ENCODE assay signal across 8 mouse cellular contexts in the genomic region with DNA sequence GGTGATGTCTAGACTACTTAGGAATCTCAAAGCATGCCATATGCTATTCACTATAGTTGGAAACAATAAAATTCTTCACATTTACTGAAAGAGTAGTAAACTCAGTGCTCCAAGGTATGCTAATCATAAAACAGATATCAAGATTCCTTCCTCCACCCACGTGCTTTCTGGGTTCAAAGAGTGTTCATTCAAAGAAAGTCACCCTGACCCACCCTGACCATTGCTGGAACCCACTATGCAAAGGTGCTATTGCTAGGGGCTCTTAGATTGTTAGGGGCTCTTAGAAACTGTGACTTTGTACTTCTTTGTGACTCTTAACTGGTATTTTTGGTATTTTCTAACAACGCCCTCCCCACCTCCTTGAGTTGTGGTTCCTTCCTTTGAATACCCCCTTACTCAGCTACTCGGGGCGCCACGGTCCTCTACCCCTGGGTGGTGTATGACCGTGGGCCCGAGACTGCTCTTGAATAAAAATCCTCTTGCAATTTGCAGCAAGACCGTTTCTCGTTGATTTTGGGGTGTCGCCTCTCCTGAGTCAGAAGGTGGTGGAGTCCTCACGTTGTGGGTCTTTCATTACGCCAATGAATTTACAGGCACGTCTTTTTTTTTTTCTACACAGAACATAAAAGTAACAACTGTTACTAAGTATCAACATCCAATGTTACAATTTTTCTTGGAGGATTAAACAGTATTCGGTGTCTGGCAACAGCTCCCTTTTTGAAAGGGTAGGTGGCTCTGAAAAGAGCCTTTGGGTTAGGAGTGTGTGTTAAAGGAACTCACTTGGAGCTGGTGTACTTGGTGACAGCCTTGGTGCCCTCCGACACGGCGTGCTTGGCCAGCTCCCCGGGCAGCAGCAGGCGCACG. TPM values are rescaled to one million over a fixed set of nuclear protein-coding genes. Genes with fewer than 3 reads are reported as not detected.
DNase-seq lines count a peak whose midpoint lies in the region; ATAC-seq and TF ChIP-seq lines count a peak whose summit lies in the region.
"Not testable (repeated sequence)": the region's sequence is repeated elsewhere in the genome, so short reads cannot be mapped to it uniquely, and the experiment has no call there.

No protein-coding gene starts in this region.

- in situ Hi-C loops in CH12.LX (cut with MboI; ENCODE audit: low pct_ligation_motif_present, low pct_unique_long_range_greater_than_20kb, low sequenced_read_pairs) = loop anchor here (25.0 kb wide), 1 partner anchor 1836 kb away; a partner anchor contains a TSS

- H3K79me2 ChIP-seq in CH12.LX (replicated peaks; ENCODE audit: control insufficient read depth, extremely low read depth, insufficient read depth, poor library complexity, severe bottlenecking) = not testable (repeated sequence)

- DNase-seq in CH12.LX (ENCODE audit: extremely low read depth) = peak; percentile 54
- DNase-seq in embryo, embryonic 9.5 days (ENCODE audit: extremely low spot score) = peak; percentile 50
- not testable (repeated sequence) for DNase-seq in forebrain, postnatal 0 days; hindbrain, embryonic 14.5 days (ENCODE audit: low spot score); limb, embryonic 10.5 days (ENCODE audit: low spot score); thymus, adult 2 months

- TF ChIP-seq CTCF in CH12.LX (conservative IDR thresholded peaks at IDR 0.05 in 1 of 2, IDR thresholded peaks at IDR 0.05 in 1 of 2; ENCODE audit: low read depth in 2 of 2, low read length in 2 of 2); forebrain, postnatal 0 days (IDR thresholded peaks at IDR 0.05; ENCODE audit: low read depth); thymus, adult 2 months (IDR thresholded peaks at IDR 0.05; ENCODE audit: borderline replicate concordance, control insufficient read depth, extremely low read depth, insufficient read depth, low read length, poor library complexity): not testable (repeated sequence)

- TF ChIP-seq RAD21 in CH12.LX (IDR thresholded peaks at IDR 0.05; ENCODE audit: low read depth, low read length) = not testable (repeated sequence)

- H3K4me2 ChIP-seq in CH12.LX (ENCODE audit: insufficient read depth, low read depth, poor library complexity, severe bottlenecking) = peak overlapping the region; percentile 78
- peak overlapping the region; percentile 67 for H3K4me2 ChIP-seq in forebrain, postnatal 0 days (ENCODE audit: low read depth)
- H3K4me2 ChIP-seq in hindbrain, embryonic 14.5 days (replicated peaks) = peak overlapping the region; percentile 67
- H3K4me2 ChIP-seq in lung, embryonic 15.5 days = peak overlapping the region; percentile 67
- H3K4me2 ChIP-seq in neural tube, embryonic 12.5 days (replicated peaks) = peak overlapping the region; percentile 72

- H3K36me3 ChIP-seq in CH12.LX (replicated peaks in 1 of 2; ENCODE audit: control insufficient read depth in 1 of 2, insufficient read depth in 1 of 2, low read length in 1 of 2); forebrain, postnatal 0 days (ENCODE audit: insufficient read depth); hindbrain, embryonic 14.5 days (replicated peaks; ENCODE audit: control insufficient read depth, insufficient read depth); limb, embryonic 10.5 days; lung, embryonic 15.5 days; neural tube, embryonic 12.5 days; thymus, adult 2 months (ENCODE audit: control insufficient read depth, insufficient read depth, low read length): not testable (repeated sequence)

- not testable (repeated sequence) for H3K9me3 ChIP-seq in CH12.LX (replicated peaks; ENCODE audit: low read length); forebrain, postnatal 0 days (ENCODE audit: low read length); hindbrain, embryonic 14.5 days (ENCODE audit: control insufficient read depth, low read length); limb, embryonic 10.5 days (replicated peaks); lung, embryonic 15.5 days; neural tube, embryonic 12.5 days

- H3K4me1 ChIP-seq in CH12.LX (ENCODE audit: control insufficient read depth in 1 of 2, insufficient read depth in 2 of 2) = peaks cover 0 to 15% of the 10 kb centered on the region in 2 experiments; a peak in 2 of 4 replicates
- peaks cover 27% of the 10 kb centered on the region for H3K4me1 ChIP-seq in forebrain, postnatal 0 days (ENCODE audit: insufficient read depth)
- H3K4me1 ChIP-seq in hindbrain, embryonic 14.5 days (replicated peaks; ENCODE audit: control insufficient read depth, insufficient read depth, low read length) = peaks cover 36% of the 10 kb centered on the region
- H3K4me1 ChIP-seq in limb, embryonic 10.5 days = peaks cover 26% of the 10 kb centered on the region
- H3K4me1 ChIP-seq in lung, embryonic 15.5 days = peaks cover 14% of the 10 kb centered on the region
- peaks cover 28% of the 10 kb centered on the region for H3K4me1 ChIP-seq in neural tube, embryonic 12.5 days
- H3K4me1 ChIP-seq in thymus, adult 2 months (replicated peaks; ENCODE audit: control insufficient read depth, insufficient read depth, low read length) = not testable (repeated sequence)

- H3K9ac ChIP-seq in CH12.LX (ENCODE audit: insufficient read depth, low read depth) = peak overlapping the region; percentile 91
- H3K9ac ChIP-seq in forebrain, postnatal 0 days = peak overlapping the region; percentile 48
- H3K9ac ChIP-seq in hindbrain, embryonic 14.5 days = peak overlapping the region; percentile 28
- H3K9ac ChIP-seq in lung, embryonic 15.5 days = peak overlapping the region; percentile 63
- H3K9ac ChIP-seq in neural tube, embryonic 12.5 days = peak overlapping the region; percentile 47

- dilution Hi-C loops in CH12.LX (cut with MboI; ENCODE audit: extremely low pct_ligation_motif_present, extremely low pct_unique_long_range_greater_than_20kb, low sequenced_read_pairs) = not testable (repeated sequence)

- peak overlapping the region; percentile 34 to 59 (median 39) for H3K4me3 ChIP-seq in CH12.LX (replicated peaks in 1 of 3; ENCODE audit: low read depth in 2 of 3, low read length in 2 of 3, poor library complexity in 1 of 3)
- H3K4me3 ChIP-seq in forebrain, postnatal 0 days (ENCODE audit: low read depth, low read length) = peak overlapping the region; percentile 36
- H3K4me3 ChIP-seq in hindbrain, embryonic 14.5 days (replicated peaks; ENCODE audit: low read length) = peak overlapping the region; percentile 35
- peak overlapping the region; percentile 54 for H3K4me3 ChIP-seq in limb, embryonic 10.5 days
- peak overlapping the region; percentile 47 for H3K4me3 ChIP-seq in lung, embryonic 15.5 days
- H3K4me3 ChIP-seq in neural tube, embryonic 12.5 days = peak overlapping the region; percentile 25
- H3K4me3 ChIP-seq in thymus, adult 2 months (ENCODE audit: control insufficient read depth, insufficient read depth, low read length) = peak overlapping the region; percentile 55

- not testable (repeated sequence) for H3K27me3 ChIP-seq in CH12.LX (replicated peaks); forebrain, postnatal 0 days (ENCODE audit: insufficient read depth, low read length); hindbrain, embryonic 14.5 days (ENCODE audit: control insufficient read depth, insufficient read depth, low read length); limb, embryonic 10.5 days (ENCODE audit: low read depth, poor library complexity, severe bottlenecking); lung, embryonic 15.5 days; neural tube, embryonic 12.5 days (replicated peaks); thymus, adult 2 months (ENCODE audit: control insufficient read depth, insufficient read depth, low read length)

- ATAC-seq in forebrain, postnatal 0 days; hindbrain, embryonic 14.5 days (ENCODE audit: low FRiP score); lung, embryonic 15.5 days (ENCODE audit: borderline replicate concordance, extremely low read depth, low FRiP score, low TSS enrichment); neural tube, embryonic 12.5 days (ENCODE audit: low FRiP score, low read depth): not testable (repeated sequence)

- TF ChIP-seq POLR2A in CH12.LX (IDR thresholded peaks at IDR 0.05; ENCODE audit: low read depth, low read length) = peak; percentile 65
- TF ChIP-seq POLR2A in thymus, adult 2 months (IDR thresholded peaks at IDR 0.05; ENCODE audit: control insufficient read depth, extremely low read depth, insufficient read depth, low read length, poor library complexity) = not testable (repeated sequence)

- TF ChIP-seq EP300 in CH12.LX (IDR thresholded peaks at IDR 0.05; ENCODE audit: low read length) = not testable (repeated sequence)

- H3K27ac ChIP-seq in CH12.LX (ENCODE audit: insufficient read depth, low read depth) = peak overlapping the region; percentile 93
- peak overlapping the region; percentile 66 for H3K27ac ChIP-seq in forebrain, postnatal 0 days (ENCODE audit: low read depth, low read length)
- H3K27ac ChIP-seq in hindbrain, embryonic 14.5 days = peak overlapping the region; percentile 85
- peak overlapping the region; percentile 89 for H3K27ac ChIP-seq in limb, embryonic 10.5 days
- H3K27ac ChIP-seq in lung, embryonic 15.5 days = peak overlapping the region; percentile 98
- H3K27ac ChIP-seq in neural tube, embryonic 12.5 days = peak overlapping the region; percentile 62
- peak overlapping the region; percentile 93 for H3K27ac ChIP-seq in thymus, adult 2 months (ENCODE audit: control insufficient read depth, insufficient read depth, low read length)

- WGBS in forebrain, postnatal 0 days = 11% methylated on average over 18 of the region's 20 CpGs
- WGBS in hindbrain, embryonic 14.5 days = 8% methylated on average over 18 of the region's 20 CpGs
- 15% methylated on average over 20 of the region's 20 CpGs for WGBS in limb, embryonic 10.5 days
- 4% methylated on average over 20 of the region's 20 CpGs for WGBS in lung, embryonic 15.5 days
- WGBS in neural tube, embryonic 12.5 days = 13% methylated on average over 20 of the region's 20 CpGs
- WGBS in thymus, adult 2 months = 5% methylated on average over 20 of the region's 20 CpGs

RNA-seq across cellular contexts. Expression of a gene that starts 0.7 kb away (rescaled TPM):
- total RNA-seq in CH12.LX (2012; rRNA removed) = 1,243 and 1,273 TPM in 2 replicates
- total RNA-seq in CH12.LX (2014; rRNA removed) = 28.3 and 50.8 TPM in 2 replicates
- 1.7 TPM in 1 of 2 replicates, not detected in the other for polyA plus RNA-seq in CH12.LX (2012; ENCODE audit: insufficient read length, low read depth)
- 226 and 289 TPM in 2 replicates for total RNA-seq in forebrain, postnatal 0 days (2014; rRNA removed)
- not detected in 2 replicates for polyA plus RNA-seq in forebrain, postnatal 0 days (2015; fragmentation: Nextera tagmentation; extraction: Ambion mirVana)
- 0.91 and 1.8 TPM in 2 replicates for polyA plus RNA-seq in hindbrain, embryonic 14.5 days (2014; fragmentation: Nextera tagmentation; extraction: Ambion mirVana)
- 2.4 and 3.5 TPM in 2 replicates for polyA plus RNA-seq in limb, embryonic 10.5 days (2016; fragmentation: Nextera tagmentation; extraction: Ambion mirVana)
- polyA plus RNA-seq in lung, embryonic 15.5 days (2015; fragmentation: Nextera tagmentation; extraction: Ambion mirVana) = 10.1 and 10.2 TPM in 2 replicates
- polyA plus RNA-seq in neural tube, embryonic 12.5 days (2016; fragmentation: Nextera tagmentation; extraction: Ambion mirVana) = 3.4 and 6.6 TPM in 2 replicates
- polyA plus RNA-seq in thymus, adult 2 months (2012; rRNA removed) = 277 and 362 TPM in 2 replicates

RNA-seq across cellular contexts. Expression of a gene that starts 0.9 kb away (rescaled TPM):
- total RNA-seq in CH12.LX (2012; rRNA removed) = 744 and 796 TPM in 2 replicates
- total RNA-seq in CH12.LX (2014; rRNA removed) = 9.1 and 13.2 TPM in 2 replicates
- polyA plus RNA-seq in CH12.LX (2012; ENCODE audit: insufficient read length, low read depth) = 0.53 TPM in 1 of 2 replicates, not detected in the other
- 204 and 274 TPM in 2 replicates for total RNA-seq in forebrain, postnatal 0 days (2014; rRNA removed)
- 0.78 TPM in 1 of 2 replicates, not detected in the other for polyA plus RNA-seq in forebrain, postnatal 0 days (2015; fragmentation: Nextera tagmentation; extraction: Ambion mirVana)
- polyA plus RNA-seq in hindbrain, embryonic 14.5 days (2014; fragmentation: Nextera tagmentation; extraction: Ambion mirVana) = 0.77 TPM in 1 of 2 replicates, not detected in the other
- polyA plus RNA-seq in limb, embryonic 10.5 days (2016; fragmentation: Nextera tagmentation; extraction: Ambion mirVana) = 1.3 and 3.9 TPM in 2 replicates
- polyA plus RNA-seq in lung, embryonic 15.5 days (2015; fragmentation: Nextera tagmentation; extraction: Ambion mirVana) = 3.1 and 4.6 TPM in 2 replicates
- polyA plus RNA-seq in neural tube, embryonic 12.5 days (2016; fragmentation: Nextera tagmentation; extraction: Ambion mirVana) = 0.86 and 2.8 TPM in 2 replicates
- 76.8 and 109 TPM in 2 replicates for polyA plus RNA-seq in thymus, adult 2 months (2012; rRNA removed)

RNA-seq across cellular contexts. Expression of a gene that starts 2.1 kb away (rescaled TPM):
- total RNA-seq in CH12.LX (2012; rRNA removed) (2,765 and 3,252 TPM in 2 replicates), CH12.LX (2014; rRNA removed) (118 and 136 TPM in 2 replicates)
- polyA plus RNA-seq in CH12.LX (2012; ENCODE audit: insufficient read length, low read depth) = 9.1 and 9.4 TPM in 2 replicates
- total RNA-seq in forebrain, postnatal 0 days (2014; rRNA removed) = 367 and 594 TPM in 2 replicates
- polyA plus RNA-seq in forebrain, postnatal 0 days (2015; fragmentation: Nextera tagmentation; extraction: Ambion mirVana) = 3.0 and 3.6 TPM in 2 replicates
- polyA plus RNA-seq in hindbrain, embryonic 14.5 days (2014; fragmentation: Nextera tagmentation; extraction: Ambion mirVana) = 0.94 and 2.3 TPM in 2 replicates
- polyA plus RNA-seq in limb, embryonic 10.5 days (2016; fragmentation: Nextera tagmentation; extraction: Ambion mirVana) = 7.3 and 8.1 TPM in 2 replicates
- 14.5 and 17.7 TPM in 2 replicates for polyA plus RNA-seq in lung, embryonic 15.5 days (2015; fragmentation: Nextera tagmentation; extraction: Ambion mirVana)
- polyA plus RNA-seq in neural tube, embryonic 12.5 days (2016; fragmentation: Nextera tagmentation; extraction: Ambion mirVana) = 8.8 and 11.8 TPM in 2 replicates
- polyA plus RNA-seq in thymus, adult 2 months (2012; rRNA removed) = 523 and 578 TPM in 2 replicates

RNA-seq across cellular contexts. Expression of a gene that starts 2.2 kb away (rescaled TPM):
- total RNA-seq in CH12.LX (2012; rRNA removed) (648 and 652 TPM in 2 replicates), CH12.LX (2014; rRNA removed) (13.4 and 16.3 TPM in 2 replicates)
- 1.4 and 3.5 TPM in 2 replicates for polyA plus RNA-seq in CH12.LX (2012; ENCODE audit: insufficient read length, low read depth)
- 111 TPM in 2 replicates for total RNA-seq in forebrain, postnatal 0 days (2014; rRNA removed)
- 12.5 and 23.0 TPM in 2 replicates for polyA plus RNA-seq in forebrain, postnatal 0 days (2015; fragmentation: Nextera tagmentation; extraction: Ambion mirVana)
- polyA plus RNA-seq in hindbrain, embryonic 14.5 days (2014; fragmentation: Nextera tagmentation; extraction: Ambion mirVana) = 21.8 and 22.5 TPM in 2 replicates
- polyA plus RNA-seq in limb, embryonic 10.5 days (2016; fragmentation: Nextera tagmentation; extraction: Ambion mirVana) = 109 and 113 TPM in 2 replicates
- 143 and 164 TPM in 2 replicates for polyA plus RNA-seq in lung, embryonic 15.5 days (2015; fragmentation: Nextera tagmentation; extraction: Ambion mirVana)
- polyA plus RNA-seq in neural tube, embryonic 12.5 days (2016; fragmentation: Nextera tagmentation; extraction: Ambion mirVana) = 52.5 and 96.7 TPM in 2 replicates
- 174 and 210 TPM in 2 replicates for polyA plus RNA-seq in thymus, adult 2 months (2012; rRNA removed)

RNA-seq across cellular contexts. Expression of a gene that starts 2.3 kb away (rescaled TPM):
- total RNA-seq in CH12.LX (2012; rRNA removed) (164 and 182 TPM in 2 replicates), CH12.LX (2014; rRNA removed) (10.3 and 13.5 TPM in 2 replicates)
- 0.65 and 0.94 TPM in 2 replicates for polyA plus RNA-seq in CH12.LX (2012; ENCODE audit: insufficient read length, low read depth)
- 73.0 and 78.9 TPM in 2 replicates for total RNA-seq in forebrain, postnatal 0 days (2014; rRNA removed)
- polyA plus RNA-seq in forebrain, postnatal 0 days (2015; fragmentation: Nextera tagmentation; extraction: Ambion mirVana) = 0.57 and 0.80 TPM in 2 replicates
- 1.4 and 2.2 TPM in 2 replicates for polyA plus RNA-seq in hindbrain, embryonic 14.5 days (2014; fragmentation: Nextera tagmentation; extraction: Ambion mirVana)
- 7.7 and 9.6 TPM in 2 replicates for polyA plus RNA-seq in limb, embryonic 10.5 days (2016; fragmentation: Nextera tagmentation; extraction: Ambion mirVana)
- 9.4 and 10.2 TPM in 2 replicates for polyA plus RNA-seq in lung, embryonic 15.5 days (2015; fragmentation: Nextera tagmentation; extraction: Ambion mirVana)
- polyA plus RNA-seq in neural tube, embryonic 12.5 days (2016; fragmentation: Nextera tagmentation; extraction: Ambion mirVana) = 3.8 and 4.9 TPM in 2 replicates
- polyA plus RNA-seq in thymus, adult 2 months (2012; rRNA removed) = 161 and 207 TPM in 2 replicates

Comparison
In these comparisons a context has a peak if more than half of its experiments do, and no peak if none do; other contexts are left out.
1. H3K9ac ChIP-seq: peak in every context shown above with its lines; median percentile 91 in CH12.LX; 63 in lung, embryonic 15.5 days; 48 in forebrain, postnatal 0 days; 47 in neural tube, embryonic 12.5 days; 28 in hindbrain, embryonic 14.5 days.
2. RNA of a gene that starts 0.7 kb away (polyA plus RNA-seq): 277 to 362 TPM in thymus, adult 2 months; 10.1 to 10.2 TPM in lung, embryonic 15.5 days, 3.4 to 6.6 TPM in neural tube, embryonic 12.5 days, 2.4 to 3.5 TPM in limb, embryonic 10.5 days, 1.7 TPM in CH12.LX, 0.91 to 1.8 TPM in hindbrain, embryonic 14.5 days and not detected in forebrain, postnatal 0 days; every median in the first group is over 10 times any median in the second.
3. RNA of a gene that starts 0.9 kb away (polyA plus RNA-seq): 76.8 to 109 TPM in thymus, adult 2 months; 3.1 to 4.6 TPM in lung, embryonic 15.5 days, 1.3 to 3.9 TPM in limb, embryonic 10.5 days, 0.86 to 2.8 TPM in neural tube, embryonic 12.5 days, 0.78 TPM in forebrain, postnatal 0 days, 0.53 TPM in CH12.LX and 0.77 TPM in hindbrain, embryonic 14.5 days; every median in the first group is over 10 times any median in the second.
4. RNA of a gene that starts 2.1 kb away (polyA plus RNA-seq): 523 to 578 TPM in thymus, adult 2 months; 14.5 to 17.7 TPM in lung, embryonic 15.5 days, 9.1 to 9.4 TPM in CH12.LX, 8.8 to 11.8 TPM in neural tube, embryonic 12.5 days, 7.3 to 8.1 TPM in limb, embryonic 10.5 days, 3.0 to 3.6 TPM in forebrain, postnatal 0 days and 0.94 to 2.3 TPM in hindbrain, embryonic 14.5 days; every median in the first group is over 10 times any median in the second.
5. Peak in every context shown above with its lines, with median percentiles within 50 percentile points of each other: H3K27ac ChIP-seq, H3K4me2 ChIP-seq and H3K4me3 ChIP-seq.